Mouse (Mus musculus) intestine, embryonic 14.5 days (tissue): ENCODE data around the gene Tmem178b. TPM values are rescaled to one million over a fixed set of nuclear protein-coding genes. Genes with fewer than 3 reads are reported as not detected.

Experiments used
- ATAC-seq: fragments of 200-750 bp; cut with Nextera tagmentation; replicated peaks from 2 replicates; pipeline ENCODE4 v1.8.0; 2017; ENCODE audit warnings: low read depth, moderate number of reproducible peaks, moderate TSS enrichment, moderate library complexity; ENCODE audit not compliant: low FRiP score, low TSS enrichment
- DNase-seq: peaks from one replicate; pipeline ENCODE4 v3.0.0-alpha.2; 2018; ENCODE audit warnings: low spot score
- H3K27ac ChIP-seq: fragments of 300-500 bp; sonication (generic); 2 replicates; pipeline ENCODE4 v1.5.1; 2014; ENCODE audit warnings: low read depth, mild to moderate bottlenecking, control low read depth
- H3K27me3 ChIP-seq: fragments of 300-500 bp; sonication (generic); replicated peaks from 2 replicates; pipeline ENCODE4 v1.6.1; 2014; ENCODE audit warnings: low read length, control low read depth; ENCODE audit not compliant: control insufficient read depth, insufficient read depth
- H3K36me3 ChIP-seq: fragments of 300-500 bp; sonication (generic); 2 replicates; pipeline ENCODE4 v1.6.1; 2014; ENCODE audit warnings: low read length, control low read depth; ENCODE audit not compliant: control insufficient read depth, insufficient read depth
- H3K4me1 ChIP-seq: fragments of 300-500 bp; sonication (generic); replicated peaks from 2 replicates; pipeline ENCODE4 v1.6.1; 2014; ENCODE audit warnings: low read length, control low read depth, mixed read lengths; ENCODE audit not compliant: control insufficient read depth, insufficient read depth
- H3K4me2 ChIP-seq: fragments of 300-500 bp; sonication (generic); 2 replicates; pipeline ENCODE4 v1.6.1; 2014; ENCODE audit warnings: low read length
- H3K4me3 ChIP-seq: fragments of 300-500 bp; sonication (generic); 2 replicates; pipeline ENCODE4 v1.5.1; 2014; ENCODE audit warnings: low read depth, low read length, control low read depth, mixed read lengths
- H3K9ac ChIP-seq: fragments of 300-500 bp; sonication (generic); 2 replicates; pipeline ENCODE4 v1.6.1; 2014; ENCODE audit warnings: mild to moderate bottlenecking, low read length
- H3K9me3 ChIP-seq: fragments of 300-500 bp; sonication (generic); 2 replicates; pipeline ENCODE4 v1.6.1; 2016; ENCODE audit warnings: low read length, control low read depth; ENCODE audit not compliant: control insufficient read depth
- WGBS: fragments of 180-500 bp; shearing (Covaris S2); extraction: QIAGEN DNeasy Blood & Tissue Kit; methylation state at CpG from one replicate; pipeline ENCODE4 v1.1.7; 2014; 5-methylcytosine and 5-hydroxymethylcytosine counted together
- polyA plus RNA-seq: library from polyadenylated mRNA; unstranded; fragments of >200 nt; fragmentation: Nextera tagmentation; extraction: Ambion mirVana; gene quantifications from 2 replicates; pipeline ENCODE4 v1.2.1, GENCODE M21; 2014

The Tmem178b gene
- polyA plus RNA-seq, 1 experiment from 2014 or later: 1.5 TPM

DNA sequence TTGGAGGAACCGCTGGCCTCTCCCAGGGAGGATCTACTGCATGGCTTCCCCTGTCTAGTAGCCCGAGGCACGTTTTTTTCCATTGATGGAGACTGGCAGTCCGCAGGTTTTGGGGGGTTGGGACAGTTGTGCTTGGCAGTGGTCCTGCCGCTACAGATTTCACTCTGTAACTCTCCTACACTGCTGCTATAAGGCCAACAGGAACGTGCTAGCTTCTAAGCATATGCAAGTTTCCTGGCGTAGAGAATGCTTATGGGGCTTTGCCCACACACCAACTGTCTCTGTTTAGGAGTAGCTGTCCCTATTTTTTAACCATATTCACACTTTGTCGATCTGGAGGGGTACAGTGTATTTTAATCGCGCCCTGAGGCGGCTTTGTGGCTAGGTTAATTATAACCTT is 30.8 kb downstream of the Tmem178b start:
- H3K4me2 ChIP-seq: no peak overlapping the region
- no peaks in the 10 kb centered on the region for H3K4me1 ChIP-seq
- H3K4me3 ChIP-seq: no peak overlapping the region
- ATAC-seq: no peak
- WGBS: 64% methylated on average over 11 of the region's 11 CpGs
- H3K9ac ChIP-seq: no peak overlapping the region
- no peaks in the 10 kb centered on the region for H3K9me3 ChIP-seq
- H3K36me3 ChIP-seq: no peaks in the 10 kb centered on the region
- DNase-seq: no peak
- H3K27ac ChIP-seq: no peak overlapping the region
- H3K27me3 ChIP-seq: no peaks in the 10 kb centered on the region

DNA sequence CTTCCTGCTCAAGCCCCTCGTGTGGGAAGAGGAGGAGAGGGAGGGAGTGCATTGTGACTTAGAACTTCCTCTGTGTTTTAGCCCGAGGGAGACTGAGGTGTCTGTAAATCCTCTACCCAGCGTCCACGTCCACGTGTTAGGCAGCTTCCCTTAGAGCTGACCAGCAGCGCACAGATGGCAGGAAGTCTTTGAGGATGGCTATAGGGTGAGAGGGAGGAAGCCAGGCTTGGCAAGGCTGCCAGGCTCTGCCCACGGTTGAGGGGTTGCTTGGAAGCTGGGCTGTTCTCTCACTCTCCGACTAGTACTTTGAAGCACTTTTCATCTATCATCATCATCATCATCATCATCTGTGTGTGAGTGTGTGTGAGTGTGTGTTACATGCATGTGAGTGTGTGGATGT is 41.9 kb downstream of the Tmem178b start:
- Histone ChIP-seq H3K27me3 (no peaks in the 10 kb centered on the region), H3K36me3 (no peaks in the 10 kb centered on the region), H3K27ac (no peak overlapping the region), H3K9ac (no peak overlapping the region), H3K4me3 (no peak overlapping the region), H3K4me1 (no peaks in the 10 kb centered on the region), H3K4me2 (no peak overlapping the region), H3K9me3 (no peaks in the 10 kb centered on the region)
- ATAC-seq: no peak
- DNase-seq: no peak
- WGBS: 25% methylated on average over 8 of the region's 8 CpGs

DNA sequence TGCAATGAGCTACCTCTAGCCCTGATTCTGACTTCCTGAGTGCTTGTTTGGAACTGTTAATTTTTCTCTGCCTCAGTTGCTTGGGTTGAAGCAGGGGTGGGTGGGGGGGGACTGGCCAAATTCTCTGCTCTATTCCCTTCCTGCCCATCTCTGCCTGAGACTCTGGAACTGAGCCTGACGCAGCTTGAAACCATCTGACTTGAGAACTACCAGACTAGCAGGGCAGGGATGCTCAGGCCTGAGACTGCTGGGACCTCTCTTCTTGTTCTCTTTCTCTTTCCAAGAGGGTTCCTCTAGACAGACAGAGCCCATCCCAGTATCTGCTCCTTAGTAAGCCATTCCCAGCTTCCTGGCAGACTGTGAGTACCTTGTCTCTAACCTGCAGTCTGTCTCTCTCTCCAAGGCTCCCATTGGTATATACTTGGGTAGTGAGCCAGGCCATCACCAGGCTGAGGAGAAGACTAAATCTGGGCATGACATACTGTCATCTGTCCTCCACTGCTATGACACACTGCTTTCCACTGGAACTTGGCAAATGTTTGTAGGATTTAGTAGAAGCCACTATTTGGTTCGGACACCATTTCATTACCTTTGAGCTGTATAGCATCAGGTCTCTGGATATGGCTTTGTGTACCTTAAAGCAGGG is 42.7 kb downstream of the Tmem178b start:
- WGBS: 79% methylated on average over 2 of the region's 2 CpGs
- ATAC-seq: no peak
- Histone ChIP-seq H3K9me3 (no peaks in the 10 kb centered on the region), H3K4me3 (no peak overlapping the region), H3K27ac (no peak overlapping the region), H3K4me2 (no peak overlapping the region), H3K4me1 (no peaks in the 10 kb centered on the region), H3K9ac (no peak overlapping the region), H3K27me3 (no peaks in the 10 kb centered on the region), H3K36me3 (no peaks in the 10 kb centered on the region)
- DNase-seq: no peak

DNA sequence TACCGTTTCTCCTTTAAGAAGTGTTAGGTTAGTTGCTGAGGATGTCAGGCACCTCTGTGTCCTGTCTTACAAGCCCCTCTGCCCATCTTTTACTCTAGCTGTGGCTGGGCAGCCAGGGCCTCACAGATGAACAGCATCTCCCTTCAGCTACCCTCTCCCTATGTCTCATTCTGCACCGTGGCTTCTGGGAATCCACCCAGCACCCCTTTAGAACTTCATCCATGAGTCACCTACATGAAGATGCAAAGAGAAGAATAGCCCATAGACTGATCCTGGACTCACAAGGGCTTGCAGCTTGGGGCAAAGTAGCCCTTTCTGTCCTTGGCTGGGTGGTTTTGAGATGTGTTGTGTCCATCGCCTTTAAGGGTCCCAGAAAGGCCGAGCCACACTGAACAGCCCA is 43.4 kb downstream of the Tmem178b start:
- no peaks in the 10 kb centered on the region for H3K4me1 ChIP-seq
- H3K36me3 ChIP-seq: no peaks in the 10 kb centered on the region
- no peaks in the 10 kb centered on the region for H3K27me3 ChIP-seq
- H3K9me3 ChIP-seq: no peaks in the 10 kb centered on the region
- no peak overlapping the region for H3K4me2 ChIP-seq
- ATAC-seq (no peak), DNase-seq (no peak)
- no peak overlapping the region for H3K4me3 ChIP-seq
- 87% methylated on average over 4 of the region's 4 CpGs for WGBS
- H3K9ac ChIP-seq: no peak overlapping the region
- no peak overlapping the region for H3K27ac ChIP-seq

DNA sequence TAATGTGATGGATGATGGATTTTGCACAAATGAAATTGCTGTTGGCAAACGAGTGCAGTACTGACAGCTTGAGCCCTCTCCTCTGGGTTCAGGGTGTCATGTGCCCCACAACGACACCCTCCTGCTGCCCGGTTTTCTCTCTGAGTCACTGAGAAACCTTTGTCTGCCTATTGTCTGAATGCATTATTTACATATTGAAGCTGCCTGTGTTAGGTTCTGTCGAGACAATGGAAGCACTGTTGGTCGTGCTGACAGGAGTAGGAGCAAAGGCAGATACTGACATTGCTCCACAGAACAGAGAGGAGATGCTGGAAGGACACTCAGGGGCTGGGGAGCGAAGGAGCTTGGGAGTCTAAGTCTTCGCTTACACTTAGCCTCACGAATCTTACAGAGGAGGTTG is 44.2 kb downstream of the Tmem178b start:
- WGBS: 50% methylated on average over 8 of the region's 8 CpGs
- Histone ChIP-seq H3K9ac (no peak overlapping the region), H3K27me3 (no peaks in the 10 kb centered on the region), H3K36me3 (no peaks in the 10 kb centered on the region), H3K27ac (no peak overlapping the region), H3K4me2 (no peak overlapping the region), H3K4me3 (no peak overlapping the region), H3K4me1 (no peaks in the 10 kb centered on the region), H3K9me3 (no peaks in the 10 kb centered on the region)
- ATAC-seq (no peak), DNase-seq (no peak)

DNA sequence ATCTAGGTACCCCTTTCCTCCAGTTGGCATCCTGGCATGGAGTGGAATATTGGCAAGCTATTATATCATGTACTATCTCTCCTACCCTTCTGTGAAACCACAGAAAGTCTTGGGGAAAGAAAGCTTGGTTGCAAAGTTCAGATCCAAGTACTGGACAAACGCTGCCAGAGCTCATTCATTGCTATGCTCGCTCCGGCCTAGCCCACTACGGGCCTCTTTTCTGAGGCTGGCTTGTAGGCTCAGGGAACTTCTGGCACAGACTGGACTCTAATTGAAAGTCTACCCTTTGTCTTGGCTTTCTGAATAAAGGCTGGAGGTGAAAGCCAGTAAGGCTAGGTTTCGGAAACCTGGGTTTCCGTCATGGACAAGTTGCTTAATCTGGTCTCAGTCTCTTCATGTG is 44.7 kb downstream of the Tmem178b start:
- ATAC-seq (no peak), DNase-seq (no peak)
- Histone ChIP-seq H3K4me3 (no peak overlapping the region), H3K4me1 (no peaks in the 10 kb centered on the region), H3K27ac (no peak overlapping the region), H3K4me2 (no peak overlapping the region), H3K9ac (no peak overlapping the region), H3K9me3 (no peaks in the 10 kb centered on the region), H3K27me3 (no peaks in the 10 kb centered on the region), H3K36me3 (no peaks in the 10 kb centered on the region)
- 90% methylated on average over 6 of the region's 6 CpGs for WGBS

DNA sequence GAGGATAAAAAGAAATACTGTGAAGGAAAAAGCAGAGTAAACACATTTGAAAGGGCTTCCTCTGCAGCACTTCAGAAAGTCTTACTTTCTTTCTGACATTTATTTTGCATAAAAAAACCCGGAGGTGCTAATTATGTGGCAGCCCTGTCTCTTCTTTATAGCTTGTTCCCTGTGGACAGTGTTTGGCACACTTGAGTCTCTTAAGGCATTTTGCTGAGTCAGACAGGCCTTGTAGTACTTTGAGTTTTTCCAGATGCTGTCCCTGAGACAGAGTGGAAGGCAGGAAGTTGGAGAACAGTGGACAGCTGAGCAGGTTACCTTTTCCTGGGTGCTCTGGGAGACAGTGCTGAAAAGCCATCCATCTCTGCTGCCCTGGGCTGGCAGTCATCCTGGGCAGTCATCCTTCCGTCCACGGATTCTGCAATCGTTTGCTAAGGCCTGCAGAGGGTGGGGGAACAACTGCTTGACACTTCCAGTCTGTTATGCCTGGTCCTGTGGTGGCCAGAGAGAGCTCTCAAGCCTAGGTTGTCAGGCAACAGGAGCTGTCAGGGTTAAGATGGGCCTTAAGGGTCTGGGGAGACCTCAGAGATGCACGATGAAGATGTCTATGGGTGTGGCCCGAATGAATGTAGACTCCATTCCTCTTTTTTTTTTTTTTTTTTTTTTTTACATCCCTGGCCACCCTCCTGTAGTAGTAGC is 46.1 kb downstream of the Tmem178b start:
- DNase-seq: no peak
- Histone ChIP-seq H3K27ac (no peak overlapping the region), H3K4me1 (no peaks in the 10 kb centered on the region), H3K4me2 (no peak overlapping the region), H3K4me3 (no peak overlapping the region), H3K9me3 (no peaks in the 10 kb centered on the region), H3K36me3 (no peaks in the 10 kb centered on the region), H3K27me3 (no peaks in the 10 kb centered on the region), H3K9ac (no peak overlapping the region)
- no peak for ATAC-seq
- 64% methylated on average over 6 of the region's 6 CpGs for WGBS

DNA sequence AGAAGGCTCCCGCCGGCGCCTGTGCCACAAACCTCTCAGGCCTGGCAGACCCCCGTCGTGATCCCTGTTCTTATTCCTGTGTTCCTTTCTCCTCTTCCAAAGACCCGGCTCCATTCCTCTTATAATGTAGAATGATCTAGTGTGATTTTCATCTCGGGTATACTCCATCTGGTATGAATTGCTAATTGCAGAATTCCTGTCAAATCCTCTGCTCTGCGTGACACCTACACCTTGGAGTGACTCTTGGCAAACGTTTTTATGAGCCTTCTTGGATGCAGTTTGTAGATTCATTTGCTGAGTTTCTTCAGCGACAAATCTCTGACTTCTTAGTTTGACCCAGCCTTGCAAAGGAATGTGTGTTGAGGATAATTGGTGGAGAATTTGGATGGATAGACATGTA is 53.4 kb downstream of the Tmem178b start:
- ATAC-seq: no peak
- Histone ChIP-seq H3K27me3 (no peaks in the 10 kb centered on the region), H3K9me3 (no peaks in the 10 kb centered on the region), H3K9ac (no peak overlapping the region), H3K36me3 (no peaks in the 10 kb centered on the region), H3K4me3 (no peak overlapping the region), H3K4me2 (no peak overlapping the region), H3K4me1 (no peaks in the 10 kb centered on the region), H3K27ac (no peak overlapping the region)
- 82% methylated on average over 10 of the region's 10 CpGs for WGBS
- DNase-seq: no peak

DNA sequence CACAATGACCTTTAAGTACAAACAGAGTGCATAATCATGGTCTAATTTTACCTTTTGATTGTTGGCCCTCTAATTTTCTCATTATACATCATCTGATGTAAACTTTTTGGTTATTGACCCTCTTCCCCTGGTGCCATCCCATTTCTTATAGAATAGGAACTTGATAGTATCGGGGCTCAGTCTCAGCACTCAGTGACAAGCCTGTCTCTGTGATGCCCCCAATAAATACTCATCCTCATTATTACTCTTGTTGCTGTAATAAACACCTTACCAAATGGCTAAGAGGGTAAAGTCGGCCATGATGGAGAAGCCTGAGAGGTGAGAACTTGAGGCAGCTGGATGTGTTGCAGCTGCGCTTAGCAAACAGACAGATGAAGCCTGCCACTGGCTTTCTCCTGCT is 63.5 kb downstream of the Tmem178b start:
- Histone ChIP-seq H3K27me3 (no peaks in the 10 kb centered on the region), H3K27ac (no peak overlapping the region), H3K4me1 (no peaks in the 10 kb centered on the region), H3K4me3 (no peak overlapping the region), H3K9ac (no peak overlapping the region), H3K36me3 (no peaks in the 10 kb centered on the region), H3K4me2 (no peak overlapping the region), H3K9me3 (no peaks in the 10 kb centered on the region)
- no peak for DNase-seq
- no peak for ATAC-seq
- WGBS: 52% methylated on average over 3 of the region's 3 CpGs
